Mouse (Mus musculus): ENCODE data around the gene Olfr412. TPM values are rescaled to one million over a fixed set of nuclear protein-coding genes. Genes with fewer than 3 reads are reported as not detected.

The Olfr412 gene
- polyA plus RNA-seq, 1 experiment from 2014 or later: not detected

DNA sequence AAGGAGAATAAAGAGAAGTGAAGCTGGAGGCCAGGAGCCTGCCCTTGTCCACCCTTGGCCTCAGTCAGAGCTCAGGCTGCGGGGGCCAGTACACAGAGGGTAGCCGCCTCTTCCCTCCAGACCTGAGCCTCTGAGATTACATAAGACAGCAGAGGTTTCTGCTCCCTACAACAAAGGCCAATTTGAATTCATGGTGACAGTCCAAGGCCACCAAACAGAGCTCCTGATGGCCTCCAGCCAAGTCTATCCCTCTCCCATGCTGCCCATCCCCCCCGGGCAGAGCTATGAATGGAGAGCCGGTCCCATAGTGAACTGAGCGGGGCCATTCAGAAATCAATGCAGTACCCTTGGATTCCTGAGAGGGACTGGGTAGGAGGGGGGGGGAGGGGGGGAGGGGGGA, 31.6 kb downstream of the Olfr412 start:
- no peaks in the 10 kb centered on the region for H3K9me3 ChIP-seq (replicated peaks)
- 56% methylated on average over 5 of the region's 5 CpGs for WGBS (ENCODE audit: insufficient replicate concordance)
- no peaks in the 10 kb centered on the region for H3K36me3 ChIP-seq
- 0 out of 2 replicates have a peak, but pooled peaks cover 5% of the 10 kb centered on the region for H3K4me1 ChIP-seq
- ATAC-seq: peak; percentile 71
- no peak overlapping the region for H3K4me2 ChIP-seq
- H3K4me3 ChIP-seq: no peak overlapping the region
- no peak overlapping the region for H3K27ac ChIP-seq
- no peaks in the 10 kb centered on the region for H3K27me3 ChIP-seq (replicated peaks)
- H3K9ac ChIP-seq: no peak overlapping the region

DNA sequence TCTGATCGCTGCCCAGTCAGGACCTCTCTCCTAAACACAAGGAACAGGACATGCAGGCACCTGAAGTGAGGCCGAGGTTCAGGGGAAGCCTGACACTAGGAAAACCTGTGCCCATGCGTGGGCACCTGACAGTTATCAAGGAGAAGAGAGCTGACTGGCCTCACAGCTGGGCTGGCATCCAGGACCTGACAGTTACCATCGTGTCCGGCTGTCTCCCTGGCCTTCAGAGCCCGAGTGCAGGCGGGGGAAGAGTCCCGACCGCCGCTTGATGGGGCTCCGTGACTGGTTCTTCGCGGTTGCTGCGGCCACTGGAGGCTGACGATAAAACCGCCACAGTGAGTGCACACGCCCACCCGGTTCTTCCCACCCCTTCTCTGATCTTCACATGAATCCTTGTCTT, 33.7 kb downstream of the Olfr412 start:
- Histone ChIP-seq H3K27me3 (replicated peaks) (no peaks in the 10 kb centered on the region), H3K4me3 (no peak overlapping the region), H3K36me3 (no peaks in the 10 kb centered on the region), H3K9me3 (replicated peaks) (no peaks in the 10 kb centered on the region), H3K27ac (no peak overlapping the region), H3K4me2 (no peak overlapping the region), H3K9ac (no peak overlapping the region), H3K4me1 (0 out of 2 replicates have a peak, but pooled peaks cover 5% of the 10 kb centered on the region)
- ATAC-seq: no peak
- WGBS (ENCODE audit: insufficient replicate concordance): 58% methylated on average over 18 of the region's 18 CpGs

DNA sequence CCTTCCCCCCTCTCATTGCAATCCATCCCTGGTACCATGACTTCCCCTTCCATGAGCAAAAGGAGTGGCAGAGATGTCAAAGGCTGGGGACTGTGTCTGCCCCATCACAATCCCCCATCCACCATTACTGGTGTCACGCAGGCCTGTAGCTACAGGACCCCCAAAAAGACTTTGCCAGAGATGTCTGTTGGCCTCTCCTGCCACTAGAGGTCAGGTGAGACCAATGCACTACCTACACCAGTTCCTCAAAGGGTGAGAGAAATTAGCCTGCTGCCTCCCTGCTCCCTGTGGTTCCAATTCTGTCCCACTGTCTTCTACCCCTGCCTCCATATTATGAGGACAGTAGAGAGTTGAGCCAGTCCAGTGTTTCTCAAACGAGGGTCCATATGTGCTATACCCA, 40.3 kb downstream of the Olfr412 start:
- ATAC-seq: no peak
- Histone ChIP-seq H3K4me1 (no peaks in the 10 kb centered on the region), H3K36me3 (no peaks in the 10 kb centered on the region), H3K9me3 (replicated peaks) (no peaks in the 10 kb centered on the region), H3K9ac (no peak overlapping the region), H3K27me3 (replicated peaks) (no peaks in the 10 kb centered on the region), H3K4me2 (no peak overlapping the region), H3K27ac (no peak overlapping the region), H3K4me3 (no peak overlapping the region)
- 27% methylated on average over 2 of the region's 2 CpGs for WGBS (ENCODE audit: insufficient replicate concordance)

DNA sequence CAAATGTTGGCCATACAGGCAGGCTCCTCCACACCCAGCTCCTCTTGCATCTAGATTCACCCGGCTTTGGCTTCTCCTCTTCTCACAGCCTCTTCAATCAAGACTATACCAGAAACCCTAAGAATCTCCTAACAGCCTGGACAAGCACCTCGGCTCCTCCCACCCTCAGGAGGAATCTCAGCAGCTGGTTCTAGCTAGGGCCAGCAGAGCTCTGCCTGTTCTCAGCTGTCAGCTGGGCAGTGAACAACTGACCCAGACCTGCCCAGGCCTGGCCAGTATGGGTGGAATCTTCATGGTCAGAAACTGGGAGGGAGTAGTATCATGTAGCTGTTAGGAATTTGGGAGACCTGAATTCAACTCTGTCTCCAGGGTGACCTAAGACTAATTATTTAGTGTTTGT, 42.3 kb downstream of the Olfr412 start:
- H3K4me2 ChIP-seq: no peak overlapping the region
- no peak overlapping the region for H3K4me3 ChIP-seq
- H3K27ac ChIP-seq: no peak overlapping the region
- 46% methylated on average over 2 of the region's 2 CpGs for WGBS (ENCODE audit: insufficient replicate concordance)
- no peak for ATAC-seq
- H3K9ac ChIP-seq: no peak overlapping the region
- H3K36me3 ChIP-seq: no peaks in the 10 kb centered on the region
- H3K27me3 ChIP-seq (replicated peaks): no peaks in the 10 kb centered on the region
- no peaks in the 10 kb centered on the region for H3K4me1 ChIP-seq
- no peaks in the 10 kb centered on the region for H3K9me3 ChIP-seq (replicated peaks)

DNA sequence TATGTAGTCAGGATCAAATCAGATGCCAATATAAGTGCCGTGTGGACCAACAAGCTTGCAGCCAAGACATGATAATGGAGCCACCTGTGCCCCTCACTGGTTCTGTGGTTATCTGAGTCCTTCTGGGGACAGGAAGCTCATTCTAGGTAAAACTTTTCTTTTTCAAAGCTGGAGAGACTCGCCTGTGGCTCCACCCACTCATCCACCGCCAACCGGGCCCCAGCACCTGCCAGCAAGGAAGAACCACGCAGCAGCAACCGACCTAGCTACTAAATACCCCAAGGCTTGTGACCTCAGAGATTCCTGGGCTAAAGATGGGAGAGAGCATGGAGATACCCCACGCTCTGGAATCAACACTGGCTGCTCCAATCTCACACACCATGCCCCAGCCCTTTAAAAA, 43.3 kb downstream of the Olfr412 start:
- ATAC-seq: no peak
- Histone ChIP-seq H3K27me3 (replicated peaks) (no peaks in the 10 kb centered on the region), H3K9me3 (replicated peaks) (no peaks in the 10 kb centered on the region), H3K27ac (no peak overlapping the region), H3K4me2 (no peak overlapping the region), H3K4me3 (no peak overlapping the region), H3K4me1 (no peaks in the 10 kb centered on the region; the same call in 1 of the 2 replicates), H3K36me3 (no peaks in the 10 kb centered on the region), H3K9ac (no peak overlapping the region)
- 64% methylated on average over 7 of the region's 7 CpGs for WGBS (ENCODE audit: insufficient replicate concordance)

DNA sequence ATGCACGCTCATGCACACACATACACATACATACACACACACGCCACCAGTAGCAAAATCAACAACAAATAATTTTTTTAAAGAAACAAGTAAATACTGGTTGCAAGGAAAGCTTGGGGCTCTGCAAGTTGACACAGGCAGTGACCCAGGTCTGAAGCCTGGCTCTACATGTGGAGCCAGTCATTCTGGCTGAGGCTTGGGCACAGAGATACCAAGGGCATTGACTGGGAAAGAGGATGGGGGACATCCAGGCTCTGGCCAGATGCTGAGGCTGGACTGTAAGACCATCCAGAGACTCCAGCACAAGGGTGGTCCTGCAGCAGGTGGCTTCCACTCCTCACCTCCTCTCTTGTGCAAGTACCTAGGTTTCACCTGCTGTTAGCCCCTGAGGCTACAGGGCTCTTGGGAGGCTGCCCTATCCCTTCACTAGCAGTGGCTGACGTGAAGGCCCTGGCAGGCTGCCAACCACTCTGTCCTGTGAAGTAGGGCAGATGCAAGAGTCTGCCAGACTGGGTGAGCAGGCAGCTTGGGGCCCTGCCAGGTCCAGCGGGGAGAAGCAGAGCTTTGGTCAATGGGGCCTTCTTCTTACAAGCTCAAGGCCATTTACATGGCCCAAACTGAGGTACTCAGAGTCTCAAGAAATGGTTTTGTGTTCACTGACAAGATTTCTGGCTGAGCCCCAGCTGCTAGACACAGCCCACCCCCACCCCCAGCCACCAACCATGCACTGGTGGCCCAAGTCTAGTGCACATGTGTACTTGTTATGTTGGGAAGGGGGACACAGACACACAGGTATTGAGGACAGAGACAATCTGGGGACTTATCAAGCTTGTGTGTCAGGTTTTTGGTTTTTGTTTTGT, 46.9 kb downstream of the Olfr412 start:
- no peak; the same call in 1 of the 2 replicates for ATAC-seq
- 58% methylated on average over 4 of the region's 4 CpGs for WGBS (ENCODE audit: insufficient replicate concordance)
- H3K9me3 ChIP-seq (replicated peaks): no peaks in the 10 kb centered on the region
- no peak overlapping the region for H3K9ac ChIP-seq
- H3K27me3 ChIP-seq (replicated peaks): no peaks in the 10 kb centered on the region
- H3K4me2 ChIP-seq: no peak overlapping the region
- H3K36me3 ChIP-seq: no peaks in the 10 kb centered on the region
- no peaks in the 10 kb centered on the region; the same call in 1 of the 2 replicates for H3K4me1 ChIP-seq
- no peak overlapping the region for H3K27ac ChIP-seq
- H3K4me3 ChIP-seq: no peak overlapping the region

DNA sequence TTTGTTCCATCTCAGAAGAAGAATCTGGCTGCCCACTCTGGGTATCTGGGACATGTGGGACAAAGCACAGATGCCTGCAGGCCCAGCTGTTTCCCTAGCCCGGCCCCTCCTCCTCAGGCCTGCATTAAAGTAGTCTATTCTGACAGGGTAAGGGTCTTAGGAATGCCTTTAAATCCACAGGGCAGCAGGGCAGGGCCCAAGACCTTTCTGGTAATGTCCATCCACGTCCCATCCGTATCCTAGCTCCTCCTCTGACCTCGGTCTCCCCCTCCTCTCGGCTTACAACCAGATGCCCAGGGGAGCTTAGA, 47.5 kb downstream of the Olfr412 start:
- H3K27me3 ChIP-seq (replicated peaks): no peaks in the 10 kb centered on the region
- no peak overlapping the region for H3K4me2 ChIP-seq
- no peaks in the 10 kb centered on the region; the same call in 1 of the 2 replicates for H3K4me1 ChIP-seq
- H3K36me3 ChIP-seq: no peaks in the 10 kb centered on the region
- H3K27ac ChIP-seq: no peak overlapping the region
- H3K9me3 ChIP-seq (replicated peaks): no peaks in the 10 kb centered on the region
- 71% methylated on average over 5 of the region's 5 CpGs for WGBS (ENCODE audit: insufficient replicate concordance)
- H3K9ac ChIP-seq: no peak overlapping the region
- H3K4me3 ChIP-seq: no peak overlapping the region
- no peak for ATAC-seq

DNA sequence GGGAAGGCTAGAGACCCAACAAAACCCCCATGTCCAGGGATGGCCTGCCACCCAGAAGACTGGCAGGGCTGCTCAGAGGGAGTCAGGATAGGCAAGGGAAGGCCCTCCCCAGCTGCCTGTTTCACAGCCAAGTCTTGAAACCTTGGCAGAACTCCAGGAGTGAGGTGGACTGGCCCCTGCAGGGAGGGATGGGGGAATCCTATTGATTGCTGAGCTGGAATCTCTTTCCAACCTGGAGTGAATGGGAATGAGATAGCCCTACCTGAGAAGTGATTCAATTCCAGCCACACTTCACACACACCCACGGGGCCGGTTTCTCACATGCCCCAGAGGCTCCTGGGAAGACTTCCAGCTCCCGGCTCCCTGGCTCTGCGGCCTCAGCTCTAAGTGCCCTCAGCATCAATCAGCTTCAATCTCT, 47.9 kb downstream of the Olfr412 start:
- Histone ChIP-seq H3K9ac (no peak overlapping the region), H3K9me3 (replicated peaks) (no peaks in the 10 kb centered on the region), H3K4me2 (no peak overlapping the region), H3K27me3 (replicated peaks) (no peaks in the 10 kb centered on the region), H3K36me3 (no peaks in the 10 kb centered on the region), H3K27ac (no peak overlapping the region), H3K4me1 (no peaks in the 10 kb centered on the region; the same call in 1 of the 2 replicates), H3K4me3 (no peak overlapping the region)
- no peak for ATAC-seq
- 69% methylated on average over 4 of the region's 4 CpGs for WGBS (ENCODE audit: insufficient replicate concordance)

DNA sequence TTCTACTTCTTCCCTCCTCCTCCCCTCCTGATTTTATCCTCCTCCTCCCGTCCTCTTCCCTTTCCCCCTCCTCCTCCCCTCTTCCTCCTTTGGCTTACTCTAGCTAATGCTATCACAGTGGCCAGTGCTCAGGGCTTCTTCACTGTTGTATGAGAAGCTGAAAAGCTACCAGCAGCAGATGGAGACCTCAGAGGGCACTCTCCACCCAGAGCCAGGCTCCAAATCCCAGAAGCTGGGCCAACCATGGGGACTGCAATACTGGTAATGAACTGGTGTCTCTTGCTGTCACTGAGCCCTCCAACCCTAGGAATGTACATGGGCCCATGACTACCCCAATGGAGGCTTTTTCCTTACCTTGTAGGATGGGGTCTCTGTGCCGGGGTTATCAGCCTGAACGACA, 50.1 kb downstream of the Olfr412 start:
- WGBS (ENCODE audit: insufficient replicate concordance): 44% methylated on average over 3 of the region's 3 CpGs
- H3K4me3 ChIP-seq: no peak overlapping the region
- H3K9me3 ChIP-seq (replicated peaks): no peaks in the 10 kb centered on the region
- no peak overlapping the region for H3K9ac ChIP-seq
- no peaks in the 10 kb centered on the region for H3K36me3 ChIP-seq
- no peak for ATAC-seq
- no peak overlapping the region for H3K4me2 ChIP-seq
- no peaks in the 10 kb centered on the region; the same call in 1 of the 2 replicates for H3K4me1 ChIP-seq
- no peak overlapping the region for H3K27ac ChIP-seq
- H3K27me3 ChIP-seq (replicated peaks): no peaks in the 10 kb centered on the region

DNA sequence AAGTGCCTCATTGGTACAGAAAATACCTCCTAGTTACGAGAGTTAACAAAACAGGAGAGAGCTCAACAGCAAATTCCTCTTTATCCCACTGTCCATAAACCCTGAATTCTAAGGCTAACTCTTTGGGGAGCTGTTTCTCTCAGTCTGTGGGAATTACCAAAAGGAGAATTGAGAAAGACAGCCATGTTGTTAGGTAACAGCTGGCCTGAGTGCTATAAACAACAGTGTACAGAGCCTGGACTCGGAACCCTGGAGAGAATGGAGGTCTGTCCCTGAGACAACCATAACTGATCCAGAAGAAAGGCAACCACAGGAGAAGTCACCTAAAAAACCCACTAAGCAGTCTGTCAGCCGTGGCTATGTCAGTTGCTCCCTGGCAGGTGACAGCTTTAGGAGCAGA, 50.6 kb downstream of the Olfr412 start:
- Histone ChIP-seq H3K36me3 (no peaks in the 10 kb centered on the region), H3K27ac (no peak overlapping the region), H3K4me3 (no peak overlapping the region), H3K4me1 (no peaks in the 10 kb centered on the region; the same call in 1 of the 2 replicates), H3K4me2 (no peak overlapping the region), H3K9ac (no peak overlapping the region), H3K27me3 (replicated peaks) (no peaks in the 10 kb centered on the region), H3K9me3 (replicated peaks) (no peaks in the 10 kb centered on the region)
- WGBS (ENCODE audit: insufficient replicate concordance): 62% methylated on average over 3 of the region's 3 CpGs
- no peak for ATAC-seq

DNA sequence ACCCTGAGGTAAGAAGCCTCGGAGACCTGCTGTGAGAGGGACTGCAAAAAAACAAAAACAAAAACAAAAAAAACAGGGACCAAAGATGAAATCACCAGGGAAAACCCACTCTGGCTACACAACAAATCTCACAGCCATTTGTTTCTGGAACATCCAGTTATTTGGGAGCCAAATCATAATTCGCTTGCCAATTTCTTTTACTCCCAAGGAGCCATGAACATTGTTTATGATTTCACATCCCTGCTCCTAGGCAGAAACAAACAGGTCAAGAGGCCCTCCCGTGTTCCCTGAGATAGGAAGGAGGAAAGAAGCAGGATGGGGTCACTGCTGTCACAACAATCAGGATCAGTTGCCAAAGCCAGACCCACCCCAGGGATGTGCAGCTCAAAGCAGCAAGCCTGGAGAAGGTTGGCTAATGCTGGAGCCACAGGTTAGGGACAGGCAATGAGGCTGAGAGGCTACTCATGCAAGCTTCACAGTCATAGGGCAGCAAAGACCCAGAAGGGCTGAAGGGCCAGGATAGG, 51.6 kb downstream of the Olfr412 start:
- H3K9ac ChIP-seq: no peak overlapping the region
- no peak overlapping the region for H3K4me2 ChIP-seq
- H3K4me1 ChIP-seq: no peaks in the 10 kb centered on the region; the same call in 1 of the 2 replicates
- 63% methylated on average over 3 of the region's 3 CpGs for whole genome bisulfite sequencing (ENCODE audit: insufficient replicate concordance)
- no peaks in the 10 kb centered on the region for H3K36me3 ChIP-seq
- no peak overlapping the region for H3K4me3 ChIP-seq
- H3K27ac ChIP-seq: no peak overlapping the region
- H3K9me3 ChIP-seq (replicated peaks): no peaks in the 10 kb centered on the region
- H3K27me3 ChIP-seq (replicated peaks): no peaks in the 10 kb centered on the region
- ATAC-seq: no peak

DNA sequence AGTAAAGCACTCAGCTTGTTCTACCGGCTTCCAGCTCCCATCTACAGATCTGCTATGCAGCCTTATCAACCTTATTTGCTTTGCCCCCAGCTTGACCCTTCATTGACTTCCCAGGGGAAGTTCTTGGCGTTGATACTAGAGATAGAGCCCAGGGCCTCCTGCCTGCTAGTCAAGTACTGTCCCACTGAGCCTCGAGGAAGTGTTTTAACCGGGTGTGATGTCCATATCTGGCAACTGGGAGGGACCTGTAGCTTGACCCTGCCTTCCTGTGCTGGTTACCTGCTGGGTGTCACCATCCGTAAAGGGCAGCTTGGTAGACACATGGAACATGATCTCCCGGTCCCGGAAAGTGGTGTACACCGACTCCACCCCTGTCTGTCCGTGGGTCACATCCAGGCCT, 52.2 kb downstream of the Olfr412 start:
- Histone ChIP-seq H3K4me2 (no peak overlapping the region), H3K9me3 (replicated peaks) (no peaks in the 10 kb centered on the region), H3K27me3 (replicated peaks) (no peaks in the 10 kb centered on the region), H3K27ac (no peak overlapping the region), H3K9ac (no peak overlapping the region), H3K4me1 (no peaks in the 10 kb centered on the region; the same call in 1 of the 2 replicates), H3K4me3 (no peak overlapping the region), H3K36me3 (no peaks in the 10 kb centered on the region)
- no peak for ATAC-seq
- WGBS (ENCODE audit: insufficient replicate concordance): 48% methylated on average over 9 of the region's 9 CpGs
